Mouse (Mus musculus) liver, embryonic 11.5 days (tissue): ENCODE results near the gene Itgb6. TPM values are rescaled to one million over a fixed set of nuclear protein-coding genes. Genes with fewer than 3 reads are reported as not detected.
A peak's percentile ranks its signal among the peaks of the same experiment; 100 is the strongest.

Experiments used
- ATAC-seq: fragments of 200-750 bp; cut with Nextera tagmentation; replicated peaks from 2 replicates; pipeline ENCODE4 v1.8.0; 2017; ENCODE audit warnings: moderate number of reproducible peaks, mild to moderate bottlenecking, moderate TSS enrichment, moderate library complexity; ENCODE audit not compliant: low FRiP score
- DNase-seq: peaks from one replicate; pipeline ENCODE4 v3.0.0-alpha.2; 2017; ENCODE audit warnings: low spot score
- H3K27ac ChIP-seq: fragments of 300-500 bp; sonication (generic); 2 replicates; pipeline ENCODE4 v1.5.1; 2014; ENCODE audit warnings: mild to moderate bottlenecking, low read depth, low read length, control low read depth
- H3K27me3 ChIP-seq: fragments of 300-500 bp; sonication (generic); replicated peaks from 2 replicates; pipeline ENCODE4 v1.6.1; 2014; ENCODE audit warnings: low read length, mixed read lengths; ENCODE audit not compliant: control insufficient read depth, insufficient read depth
- H3K36me3 ChIP-seq: fragments of 300-500 bp; sonication (generic); 2 replicates; pipeline ENCODE4 v1.6.1; 2014; ENCODE audit warnings: mild to moderate bottlenecking, low read length, moderate library complexity, mixed read lengths; ENCODE audit not compliant: control insufficient read depth, insufficient read depth
- H3K4me1 ChIP-seq: fragments of 300-500 bp; sonication (generic); replicated peaks from 2 replicates; pipeline ENCODE4 v1.6.1; 2014; ENCODE audit warnings: low read length, mixed read lengths; ENCODE audit not compliant: control insufficient read depth, insufficient read depth
- H3K4me2 ChIP-seq: fragments of 300-500 bp; sonication (generic); 2 replicates; pipeline ENCODE4 v1.6.1; 2014; ENCODE audit warnings: mild to moderate bottlenecking, control low read depth, moderate library complexity
- H3K4me3 ChIP-seq: fragments of 300-500 bp; sonication (generic); 2 replicates; pipeline ENCODE4 v1.5.1; 2014; ENCODE audit warnings: low read depth, low read length, control low read depth
- H3K9ac ChIP-seq: fragments of 300-500 bp; sonication (generic); 2 replicates; pipeline ENCODE4 v1.6.1; 2014; ENCODE audit warnings: low read depth, low read length, control low read depth
- H3K9me3 ChIP-seq: fragments of 300-500 bp; sonication (generic); 2 replicates; pipeline ENCODE4 v1.6.1; 2016; ENCODE audit warnings: low read length, inconsistent platforms, mixed read lengths; ENCODE audit not compliant: control insufficient read depth
- WGBS: fragments of 180-500 bp; shearing (Covaris S2); extraction: QIAGEN DNeasy Blood & Tissue Kit; methylation state at CpG from one replicate; pipeline ENCODE4 v1.1.7; 2014; 5-methylcytosine and 5-hydroxymethylcytosine counted together
- polyA plus RNA-seq: library from polyadenylated mRNA; unstranded; fragments of >200 nt; fragmentation: Nextera tagmentation; extraction: Ambion mirVana; gene quantifications from 2 replicates; pipeline ENCODE4 v1.2.1, GENCODE M21; 2014

Itgb6 gene
- polyA plus RNA-seq, 1 experiment from 2014 or later, result 0.23 TPM

DNA sequence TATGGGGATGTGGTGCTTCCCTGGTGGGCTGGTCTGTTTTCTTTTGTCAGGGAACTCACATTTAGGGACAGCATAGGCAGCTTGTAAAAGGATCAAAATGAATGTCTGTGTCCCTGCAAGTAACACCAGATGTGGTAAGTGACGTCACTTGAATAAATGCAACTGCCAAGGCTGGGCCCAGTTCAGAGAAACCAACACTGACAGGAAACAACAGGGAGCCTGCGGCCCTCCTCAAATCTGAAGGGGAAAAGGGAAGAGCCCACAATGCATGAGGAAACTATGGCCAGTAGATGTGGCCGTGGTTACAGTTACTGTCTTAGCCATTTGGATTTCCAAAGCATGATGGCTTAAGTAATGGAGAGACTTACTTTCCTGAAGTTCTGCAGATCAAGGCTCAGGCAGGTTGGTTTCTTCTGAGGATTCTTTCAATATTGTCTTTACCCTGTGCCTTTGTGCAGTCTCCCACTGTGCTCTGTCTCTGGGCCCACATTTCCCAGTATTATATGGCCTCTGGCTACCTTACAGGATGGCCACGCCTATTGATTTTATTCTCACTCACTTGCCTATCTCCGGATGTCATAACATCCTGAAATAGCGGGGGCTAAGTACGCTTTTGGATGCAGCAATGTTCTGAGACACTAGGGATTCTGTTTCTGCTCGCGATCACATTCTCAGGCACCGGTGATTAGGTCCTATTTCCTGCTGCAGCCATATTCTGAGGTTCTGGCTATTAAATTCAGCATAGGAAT lies 17.1 kb upstream of the Itgb6 start:
- Histone ChIP-seq H3K36me3 (no peaks in the 10 kb centered on the region), H3K4me3 (no peak overlapping the region), H3K27me3 (no peaks in the 10 kb centered on the region), H3K27ac (no peak overlapping the region), H3K9ac (no peak overlapping the region), H3K4me1 (no peaks in the 10 kb centered on the region), H3K9me3 (no peaks in the 10 kb centered on the region), H3K4me2 (no peak overlapping the region)
- ATAC-seq (no peak), DNase-seq (no peak)
- WGBS, result 66% methylated on average over 10 of the region's 10 CpGs

DNA sequence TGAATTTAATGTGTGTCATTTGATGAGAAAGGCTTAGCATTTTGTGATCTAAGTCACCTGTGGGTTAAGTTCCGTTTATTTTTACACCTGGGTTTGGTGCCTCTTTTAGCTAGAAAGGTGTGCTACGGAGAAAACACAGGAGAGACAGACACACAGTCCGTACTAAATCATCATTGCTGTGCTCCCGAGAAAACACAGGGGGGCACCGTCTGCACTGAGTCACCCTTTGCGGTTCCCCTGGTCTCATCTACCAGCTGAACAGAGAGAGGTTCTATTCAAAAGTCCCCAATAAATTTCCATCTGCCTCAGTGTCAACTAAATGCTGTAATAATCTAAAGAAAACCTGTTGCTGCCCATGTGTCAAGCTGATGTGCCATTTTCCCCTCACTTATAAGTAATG lies 8.5 kb upstream of the Itgb6 start:
- DNase-seq, result peak; percentile 27
- Histone ChIP-seq H3K4me2 (no peak overlapping the region), H3K4me1 (no peaks in the 10 kb centered on the region; the same call in 1 of the 2 replicates), H3K9ac (no peak overlapping the region), H3K27ac (no peak overlapping the region), H3K36me3 (no peaks in the 10 kb centered on the region), H3K4me3 (no peak overlapping the region), H3K27me3 (no peaks in the 10 kb centered on the region; the same call in 1 of the 2 replicates), H3K9me3 (no peaks in the 10 kb centered on the region)
- 63% methylated on average over 6 of the region's 6 CpGs for WGBS
- ATAC-seq, result no peak

DNA sequence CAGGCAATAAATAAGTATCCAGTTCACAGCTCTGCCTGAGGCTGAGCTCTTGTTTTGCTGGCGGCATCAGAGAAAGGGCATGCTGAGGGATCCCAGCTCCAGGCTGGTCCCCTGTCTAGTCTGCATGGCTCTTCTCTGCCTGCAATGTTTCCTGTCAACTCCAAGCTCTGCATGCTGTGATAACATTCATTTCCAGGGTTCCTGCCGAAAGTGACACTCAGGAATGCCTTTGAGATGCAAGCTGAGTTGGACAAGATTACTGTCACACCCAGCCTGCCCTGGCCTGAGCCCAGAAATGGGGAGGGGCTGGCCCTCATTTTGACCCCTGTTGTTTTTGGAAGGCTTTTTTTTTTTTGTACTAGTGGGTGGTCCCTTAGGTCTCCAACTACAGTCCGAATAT lies 7.6 kb upstream of the Itgb6 start:
- H3K4me3 ChIP-seq, result no peak overlapping the region
- no peaks in the 10 kb centered on the region for H3K9me3 ChIP-seq
- no peaks in the 10 kb centered on the region; the same call in 1 of the 2 replicates for H3K4me1 ChIP-seq
- no peaks in the 10 kb centered on the region for H3K36me3 ChIP-seq
- no peak overlapping the region for H3K27ac ChIP-seq
- H3K27me3 ChIP-seq, result no peaks in the 10 kb centered on the region; the same call in 1 of the 2 replicates
- H3K9ac ChIP-seq, result no peak overlapping the region
- ATAC-seq (no peak), DNase-seq (peak; percentile 29)
- 33% methylated on average over 3 of the region's 3 CpGs for WGBS
- no peak overlapping the region for H3K4me2 ChIP-seq

DNA sequence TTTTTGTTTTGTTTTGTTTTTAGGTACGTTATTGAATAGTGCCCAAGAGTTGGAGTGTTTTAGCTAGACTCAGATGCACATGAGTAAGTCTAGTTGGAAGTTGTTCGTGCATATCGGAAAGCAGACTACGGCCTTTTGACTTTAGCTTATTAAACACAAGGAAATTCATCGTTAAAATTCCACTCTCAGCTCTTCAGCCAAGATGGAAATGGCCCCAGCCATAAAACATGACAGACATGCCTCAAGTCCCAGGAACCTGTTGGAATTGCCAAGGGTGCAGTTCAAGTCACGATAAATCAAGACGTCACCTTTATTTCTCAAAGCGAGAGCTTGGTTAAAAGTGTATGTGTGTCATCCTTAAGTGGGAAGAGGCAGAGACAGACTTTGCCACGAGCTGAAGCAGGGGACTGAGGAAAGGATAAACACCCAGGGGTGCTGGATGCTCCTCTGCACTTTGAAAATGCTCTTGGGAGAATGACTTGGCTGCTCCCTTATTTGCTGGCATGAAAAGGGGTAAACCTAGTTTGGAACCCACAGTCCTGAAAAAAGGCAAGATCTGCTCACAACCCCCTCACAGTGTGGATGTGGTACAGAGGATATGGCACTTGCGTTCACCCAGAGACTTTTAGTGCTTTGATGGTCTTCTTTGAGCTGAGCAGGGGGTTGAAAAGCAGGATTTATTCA lies 6.6 kb upstream of the Itgb6 start:
- ATAC-seq (no peak), DNase-seq (peak; percentile 23)
- H3K27me3 ChIP-seq, result no peaks in the 10 kb centered on the region; the same call in 1 of the 2 replicates
- H3K4me1 ChIP-seq, result no peaks in the 10 kb centered on the region; the same call in 1 of the 2 replicates
- H3K36me3 ChIP-seq, result no peaks in the 10 kb centered on the region
- H3K9ac ChIP-seq, result no peak overlapping the region
- H3K27ac ChIP-seq, result no peak overlapping the region
- no peak overlapping the region for H3K4me2 ChIP-seq
- 70% methylated on average over 10 of the region's 10 CpGs for WGBS
- no peak overlapping the region for H3K4me3 ChIP-seq
- H3K9me3 ChIP-seq, result no peaks in the 10 kb centered on the region

DNA sequence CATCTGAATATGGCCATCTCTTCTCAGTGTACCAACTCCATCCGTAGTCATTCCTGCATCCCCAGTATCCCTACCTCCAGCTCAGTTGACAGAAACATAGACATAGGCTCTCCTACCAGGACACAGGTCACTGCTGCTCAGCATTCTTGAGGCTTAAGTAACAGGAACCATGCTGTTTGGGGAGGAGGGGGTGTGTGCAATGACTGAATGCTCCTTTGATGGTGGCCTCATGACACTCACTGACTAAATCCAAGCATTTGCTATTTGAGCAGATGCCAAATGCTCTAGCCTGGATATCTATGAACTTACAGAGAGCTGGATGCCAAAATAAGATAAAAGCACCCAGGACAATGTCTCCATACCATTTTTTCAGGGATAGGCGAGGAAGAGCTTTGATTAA lies 2.2 kb upstream of the Itgb6 start:
- no peak overlapping the region for H3K27ac ChIP-seq
- ATAC-seq (no peak), DNase-seq (peak; percentile 20)

DNA sequence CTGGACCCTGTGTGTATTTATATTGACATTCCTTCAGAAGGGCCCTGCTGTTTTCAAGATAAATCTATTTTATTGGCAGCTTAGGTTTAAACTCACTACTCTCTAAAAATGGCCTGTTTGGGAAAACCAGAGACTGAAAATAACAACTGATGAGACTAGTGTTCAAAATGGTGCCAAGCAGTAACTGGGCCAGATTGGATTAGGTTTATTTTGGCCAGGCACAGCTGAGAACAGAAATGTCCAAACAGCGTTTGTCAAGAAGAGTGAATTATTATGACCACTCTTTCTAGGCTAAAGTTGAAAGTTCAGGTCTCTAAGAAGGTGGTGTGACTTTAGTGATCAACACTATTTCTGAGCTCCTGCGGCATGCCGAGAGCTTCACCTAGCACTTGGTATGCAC lies 524 bp upstream of the Itgb6 start:
- no peak overlapping the region for H3K4me3 ChIP-seq
- WGBS, result 86% methylated on average over 3 of the region's 3 CpGs
- H3K9me3 ChIP-seq, result no peaks in the 10 kb centered on the region
- DNase-seq (no peak), ATAC-seq (no peak)
- no peaks in the 10 kb centered on the region for H3K4me1 ChIP-seq
- H3K36me3 ChIP-seq, result no peaks in the 10 kb centered on the region
- H3K27me3 ChIP-seq, result no peaks in the 10 kb centered on the region
- H3K9ac ChIP-seq, result no peak overlapping the region
- H3K4me2 ChIP-seq, result no peak overlapping the region
- H3K27ac ChIP-seq, result no peak overlapping the region

More for the DNA sequence above, 2.2 kb upstream of the Itgb6 start:
- Histone ChIP-seq H3K4me3 (no peak overlapping the region), H3K9ac (no peak overlapping the region), H3K36me3 (no peaks in the 10 kb centered on the region), H3K4me2 (no peak overlapping the region), H3K9me3 (no peaks in the 10 kb centered on the region), H3K4me1 (no peaks in the 10 kb centered on the region; the same call in 1 of the 2 replicates), H3K27me3 (no peaks in the 10 kb centered on the region)
- WGBS, result 73% methylated on average over 2 of the region's 2 CpGs

DNA sequence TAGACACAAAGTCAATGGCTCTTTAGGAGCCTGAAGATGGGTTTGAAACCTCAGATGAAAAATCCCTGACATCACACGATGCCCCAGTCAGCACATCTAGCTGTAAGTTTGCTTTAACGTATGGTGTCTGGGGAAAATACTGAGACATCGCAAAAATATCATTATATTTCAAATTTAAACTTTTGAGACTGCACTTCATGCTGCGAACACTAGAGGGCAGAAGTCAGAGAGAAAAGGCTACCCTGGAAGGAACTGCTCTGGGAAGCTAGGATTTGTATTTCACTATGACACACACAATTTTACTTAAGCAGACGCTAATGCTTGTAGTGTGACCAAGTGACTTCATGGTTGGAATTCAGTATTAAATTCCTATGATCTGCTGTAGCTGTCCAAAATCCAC lies 1.5 kb downstream of the Itgb6 start:
- Histone ChIP-seq H3K27ac (no peak overlapping the region), H3K4me1 (no peaks in the 10 kb centered on the region), H3K36me3 (no peaks in the 10 kb centered on the region), H3K27me3 (no peaks in the 10 kb centered on the region; the same call in 1 of the 2 replicates), H3K9ac (no peak overlapping the region), H3K9me3 (no peaks in the 10 kb centered on the region), H3K4me2 (no peak overlapping the region), H3K4me3 (no peak overlapping the region)
- ATAC-seq (no peak), DNase-seq (peak; percentile 29)
- WGBS, result 19% methylated on average over 5 of the region's 5 CpGs

DNA sequence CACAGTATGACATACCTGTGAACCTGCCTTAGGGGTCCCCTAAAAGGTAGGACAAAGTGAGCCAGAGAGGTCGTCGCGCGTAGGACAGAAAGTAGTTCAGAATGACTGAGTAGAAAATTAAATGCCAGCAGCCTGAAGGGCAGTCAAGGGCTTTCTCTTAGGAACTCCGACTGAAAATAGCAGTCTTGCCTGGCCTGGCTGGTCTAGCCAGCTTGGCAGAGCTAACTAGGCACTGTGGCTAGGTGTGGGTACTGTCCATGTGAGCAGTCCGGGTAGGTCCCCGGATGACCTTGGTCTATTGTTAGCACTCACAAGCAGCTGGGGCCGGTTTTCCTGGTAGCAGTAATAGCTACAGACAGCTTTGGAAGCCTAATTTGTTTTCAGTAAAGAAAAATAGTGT lies 2.2 kb downstream of the Itgb6 start:
- Histone ChIP-seq H3K9ac (no peak overlapping the region), H3K9me3 (no peaks in the 10 kb centered on the region), H3K4me2 (no peak overlapping the region), H3K4me1 (no peaks in the 10 kb centered on the region), H3K27ac (no peak overlapping the region), H3K36me3 (no peaks in the 10 kb centered on the region), H3K4me3 (no peak overlapping the region), H3K27me3 (no peaks in the 10 kb centered on the region; the same call in none of the 2 replicates)
- 76% methylated on average over 8 of the region's 8 CpGs for WGBS
- DNase-seq (peak; percentile 20), ATAC-seq (no peak)
